Comparison of ENCODE assay signal across 8 mouse cellular contexts in the genomic region with DNA sequence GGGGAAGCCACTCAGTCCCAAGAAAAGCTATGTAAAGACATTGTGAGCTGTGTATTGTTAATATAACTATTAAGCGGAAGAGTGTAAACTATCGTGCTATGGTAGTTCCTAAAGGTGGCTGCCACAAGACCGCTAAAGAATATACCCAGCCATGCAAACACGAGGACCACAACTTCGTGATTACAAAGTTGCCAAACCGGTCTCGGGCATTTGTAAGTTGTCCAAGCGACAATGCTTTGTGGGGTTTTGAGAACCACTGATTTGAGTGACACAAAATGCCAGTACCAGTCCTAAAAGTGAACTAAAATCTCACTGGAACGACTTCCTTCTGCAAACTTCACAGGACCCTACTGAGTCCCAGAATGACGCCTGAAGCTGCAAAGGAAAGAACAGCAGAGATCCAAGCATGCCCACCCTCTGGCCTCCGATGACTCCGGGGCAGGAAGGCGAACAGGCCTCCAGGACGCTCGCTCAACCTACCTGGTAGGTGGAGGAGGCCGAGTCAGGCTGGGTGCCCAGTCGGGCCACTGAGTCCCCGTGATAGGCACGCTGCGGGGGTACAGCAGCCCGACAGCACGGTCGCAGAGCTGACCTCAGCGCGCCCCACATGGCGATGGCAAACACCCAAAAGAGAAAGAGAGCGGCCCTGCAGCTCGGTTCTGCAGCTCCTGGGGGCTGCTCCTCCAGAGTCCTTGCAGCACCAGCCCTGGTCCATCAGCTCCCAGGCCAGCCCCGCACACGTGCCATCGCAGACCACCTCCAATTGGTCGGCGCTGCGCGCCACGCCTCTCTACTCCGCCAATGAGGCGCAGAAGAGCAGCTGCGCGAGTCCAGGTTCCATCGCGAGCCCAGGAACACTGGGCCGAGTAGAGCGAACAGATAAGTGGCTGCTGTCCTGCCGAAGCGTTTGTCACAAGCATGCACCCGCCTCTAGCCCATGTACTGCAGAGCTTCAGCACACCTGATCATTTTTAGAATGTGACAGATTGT. TPM values are rescaled to one million over a fixed set of nuclear protein-coding genes. Genes with fewer than 3 reads are reported as not detected.
DNase-seq lines count a peak whose midpoint lies in the region; ATAC-seq and TF ChIP-seq lines count a peak whose summit lies in the region.

A gene (minus strand): TSS at position 734 of the 990 bp plus-strand sequence.

- TF ChIP-seq CTCF in C2C12 (IDR thresholded peaks at IDR 0.05; ENCODE audit: control insufficient read depth, insufficient read depth, insufficient read length), result no peak
- no peak for TF ChIP-seq CTCF in brain, embryonic 14.5 days (IDR thresholded peaks at IDR 0.05; ENCODE audit: borderline replicate concordance, extremely low read depth, insufficient read depth, insufficient read length)
- TF ChIP-seq CTCF in liver, adult 2 months (IDR thresholded peaks at IDR 0.05; ENCODE audit: low read depth, low read length), result no peak

- no peaks in the 10 kb centered on the region for H3K79me2 ChIP-seq in C2C12 (ENCODE audit: control insufficient read depth, insufficient read depth)
- H3K79me2 ChIP-seq in liver, adult 2 months (ENCODE audit: control insufficient read depth, insufficient read depth, low read length), result peaks cover 18% of the 10 kb centered on the region
- no peaks in the 10 kb centered on the region for H3K79me2 ChIP-seq in myocyte (ENCODE audit: control insufficient read depth, insufficient read depth)

- H3K4me3 ChIP-seq in C2C12 (ENCODE audit: insufficient read depth, poor library complexity, severe bottlenecking) (peak within 1 kb of the TSS; percentile 39), myocyte (peak within 1 kb of the TSS; percentile 39)
- H3K4me3 ChIP-seq in erythroblast, embryonic 14.5 days (replicated peaks), result peak within 1 kb of the TSS; percentile 75
- peak within 1 kb of the TSS; percentile 87 for H3K4me3 ChIP-seq in heart, embryonic 11.5 days (ENCODE audit: low read depth, low read length)
- H3K4me3 ChIP-seq in kidney, embryonic 16.5 days (ENCODE audit: low read length), result peak within 1 kb of the TSS; percentile 67
- H3K4me3 ChIP-seq in liver, adult 2 months (ENCODE audit: insufficient read depth, low read depth, low read length), result peak within 1 kb of the TSS; percentile 89

- peak within 1 kb of the TSS; percentile 76 for H3ac ChIP-seq in C2C12 (ENCODE audit: control insufficient read depth, insufficient read length, low read depth)
- H3ac ChIP-seq in myocyte (ENCODE audit: control insufficient read depth, insufficient read length), result peak within 1 kb of the TSS; percentile 1

- no peaks in the 10 kb centered on the region for H3K9me3 ChIP-seq in erythroblast, embryonic 14.5 days (ENCODE audit: control insufficient read depth, low read length)
- no peaks in the 10 kb centered on the region for H3K9me3 ChIP-seq in heart, embryonic 11.5 days (replicated peaks; ENCODE audit: control insufficient read depth, low read length)
- no peaks in the 10 kb centered on the region for H3K9me3 ChIP-seq in kidney, embryonic 16.5 days (ENCODE audit: low read length)

- H3K27me3 ChIP-seq in C2C12 (ENCODE audit: control insufficient read depth, insufficient read depth, insufficient read length) (no peaks in the 10 kb centered on the region), myocyte (ENCODE audit: control insufficient read depth, insufficient read depth, insufficient read length) (no peaks in the 10 kb centered on the region)
- no peaks in the 10 kb centered on the region for H3K27me3 ChIP-seq in erythroblast, embryonic 14.5 days (ENCODE audit: control insufficient read depth)
- H3K27me3 ChIP-seq in heart, embryonic 11.5 days (ENCODE audit: control insufficient read depth, insufficient read depth, low read length), result no peaks in the 10 kb centered on the region
- no peaks in the 10 kb centered on the region for H3K27me3 ChIP-seq in kidney, embryonic 16.5 days (ENCODE audit: insufficient read depth, low read length)
- H3K27me3 ChIP-seq in liver, adult 2 months (ENCODE audit: control insufficient read depth, insufficient read depth, low read length), result no peaks in the 10 kb centered on the region
- H3K27me3 ChIP-seq in splenic B cell, adult 2 months (ENCODE audit: control insufficient read depth, insufficient read depth, low read length, poor library complexity, severe bottlenecking), result no peaks in the 10 kb centered on the region

- H3K27ac ChIP-seq in heart, embryonic 11.5 days (ENCODE audit: low read depth, low read length), result peak within 1 kb of the TSS; percentile 66
- H3K27ac ChIP-seq in kidney, embryonic 16.5 days (ENCODE audit: low read length), result peak within 1 kb of the TSS; percentile 55
- H3K27ac ChIP-seq in liver, adult 2 months (replicated peaks; ENCODE audit: insufficient read depth, low read depth, low read length), result peak within 1 kb of the TSS; percentile 76

- H3K79me3 ChIP-seq in C2C12 (ENCODE audit: low read depth), result no peaks in the 10 kb centered on the region

- peak within 1 kb of the TSS; percentile 86 for H3K9ac ChIP-seq in heart, embryonic 11.5 days (ENCODE audit: low read depth, low read length)
- peak within 1 kb of the TSS; percentile 78 for H3K9ac ChIP-seq in kidney, embryonic 16.5 days (replicated peaks; ENCODE audit: low read length)
- H3K9ac ChIP-seq in liver, adult 2 months (ENCODE audit: low read depth, low read length), result peak within 1 kb of the TSS; percentile 87

- peak; percentile 49; the same call in 1 of the 2 replicates for TF ChIP-seq POLR2A in brain, embryonic 14.5 days (IDR thresholded peaks at IDR 0.05; ENCODE audit: borderline replicate concordance, extremely low read depth, insufficient read depth, insufficient read length, poor library complexity, severe bottlenecking)
- peak; percentile 80 for TF ChIP-seq POLR2A in liver, adult 2 months (IDR thresholded peaks at IDR 0.05; ENCODE audit: extremely low read depth, insufficient read depth, low read length)
- TF ChIP-seq POLR2A in myocyte (IDR thresholded peaks at IDR 0.05; ENCODE audit: insufficient read length, low read depth), result peak; percentile 70

- H3K36me3 ChIP-seq in C2C12 (ENCODE audit: control insufficient read depth, insufficient read depth) (peaks cover 16% of the 10 kb centered on the region), myocyte (ENCODE audit: control insufficient read depth, insufficient read depth) (peaks cover 6% of the 10 kb centered on the region)
- H3K36me3 ChIP-seq in erythroblast, embryonic 14.5 days (ENCODE audit: control insufficient read depth), result peaks cover 7% of the 10 kb centered on the region
- H3K36me3 ChIP-seq in heart, embryonic 11.5 days (ENCODE audit: control insufficient read depth, insufficient read depth, low read length), result no peaks in the 10 kb centered on the region; the same call in 1 of the 2 replicates
- 0 out of 2 replicates have a peak, but pooled peaks cover 3% of the 10 kb centered on the region for H3K36me3 ChIP-seq in kidney, embryonic 16.5 days (ENCODE audit: insufficient read depth, low read length)
- peaks cover 5% of the 10 kb centered on the region; the same call in 1 of the 2 replicates for H3K36me3 ChIP-seq in liver, adult 2 months (ENCODE audit: control insufficient read depth, insufficient read depth, low read length)
- no peaks in the 10 kb centered on the region for H3K36me3 ChIP-seq in splenic B cell, adult 2 months (ENCODE audit: control insufficient read depth, insufficient read depth, low read length, poor library complexity, severe bottlenecking)

- H3K4me2 ChIP-seq in heart, embryonic 11.5 days, result peak within 1 kb of the TSS; percentile 94
- H3K4me2 ChIP-seq in kidney, embryonic 16.5 days (replicated peaks; ENCODE audit: low read depth, low read length), result peak within 1 kb of the TSS; percentile 82
- peak within 1 kb of the TSS; percentile 97 for H3K4me2 ChIP-seq in myocyte (ENCODE audit: low read depth)

- 3% methylated on average over 47 of the region's 47 CpGs for WGBS in heart, embryonic 11.5 days (ENCODE audit: insufficient replicate concordance)
- WGBS in kidney, embryonic 16.5 days, result 3% methylated on average over 47 of the region's 47 CpGs
- 2% methylated on average over 47 of the region's 47 CpGs for WGBS in liver, adult 2 months

- H3K4me1 ChIP-seq in erythroblast, embryonic 14.5 days (ENCODE audit: control insufficient read depth), result peaks cover 30% of the 10 kb centered on the region
- H3K4me1 ChIP-seq in heart, embryonic 11.5 days (ENCODE audit: control insufficient read depth, insufficient read depth, low read length), result peaks cover 12% of the 10 kb centered on the region
- peaks cover 19% of the 10 kb centered on the region for H3K4me1 ChIP-seq in kidney, embryonic 16.5 days (ENCODE audit: insufficient read depth, low read length)
- H3K4me1 ChIP-seq in liver, adult 2 months (ENCODE audit: control insufficient read depth, insufficient read depth, low read length), result peaks cover 6% of the 10 kb centered on the region

- ATAC-seq in heart, embryonic 11.5 days (replicated peaks; ENCODE audit: insufficient number of reproducible peaks, low FRiP score, low TSS enrichment), result peak; percentile 100
- peak; percentile 100 for ATAC-seq in kidney, embryonic 16.5 days (ENCODE audit: low FRiP score, low TSS enrichment)

- peak; percentile 98 for DNase-seq in brain, embryonic 14.5 days (ENCODE audit: low read depth)
- DNase-seq in liver, adult 2 months (ENCODE audit: extremely low read depth, low read depth, low spot score), result peak; percentile 93
- DNase-seq in splenic B cell, adult 2 months (ENCODE audit: low read depth, low spot score), result peak; percentile 86

TF ChIP-seq in C2C12, 6 proteins besides CTCF, POLR2A, EP300 and RAD21 (continues in another document):
- no peak for TF ChIP-seq CEBPB (IDR thresholded peaks at IDR 0.05; ENCODE audit: low read depth)
- no peak for TF ChIP-seq FOSL1 (IDR thresholded peaks at IDR 0.05; ENCODE audit: insufficient read depth, low read length, poor library complexity, severe bottlenecking)
- no peak for TF ChIP-seq MYOD1 (IDR thresholded peaks at IDR 0.05; ENCODE audit: control insufficient read depth, insufficient read length, low read depth)
- TF ChIP-seq MAX (IDR thresholded peaks at IDR 0.05), result peak; percentile 61
- peak; percentile 95 for TF ChIP-seq USF1 (IDR thresholded peaks at IDR 0.05; ENCODE audit: low read depth)

TF ChIP-seq in myocyte, 11 proteins besides CTCF, POLR2A, EP300 and RAD21 (continues in another document):
- TF ChIP-seq POLR2AphosphoS2 (IDR thresholded peaks at IDR 0.05; ENCODE audit: insufficient read length, low read depth) (peak; percentile 57), MYOG (IDR thresholded peaks at IDR 0.05; ENCODE audit: control insufficient read depth in 1 of 3, insufficient read depth in 1 of 3, insufficient read length in 2 of 3, low read depth in 2 of 3) (peak in 1 of 3 experiments; percentile 55), MYOD1 (IDR thresholded peaks at IDR 0.05; ENCODE audit: control insufficient read depth in 1 of 3, insufficient read length in 2 of 3, low read depth in 2 of 3) (peak in 2 of 3 experiments; percentile 1 to 50)

RNA-seq across cellular contexts. Expression of the gene that starts here (rescaled TPM):
- polyA plus RNA-seq in C2C12 (2012; fragmentation: generic; extraction: Trizol) (7.8 TPM), myocyte (2012; fragmentation: generic; extraction: Trizol) (9.9 TPM)
- polyA plus RNA-seq in brain, embryonic 14.5 days (2012; rRNA removed), result 12.2 and 15.2 TPM in 2 replicates
- 0.14 and 0.15 TPM in 2 replicates for polyA plus RNA-seq in erythroblast, embryonic 14.5 days (2012)
- 31.0 and 34.2 TPM in 2 replicates for polyA plus RNA-seq in heart, embryonic 11.5 days (2014; fragmentation: Nextera tagmentation; extraction: Ambion mirVana)
- polyA plus RNA-seq in kidney, embryonic 16.5 days (2015; fragmentation: Nextera tagmentation; extraction: Ambion mirVana), result 61.7 and 65.2 TPM in 2 replicates
- total RNA-seq in liver, adult 2 months (2014; rRNA removed), result 84.3 and 107 TPM in 2 replicates
- 45.1 and 48.2 TPM in 2 replicates for polyA plus RNA-seq in liver, adult 2 months (2012; rRNA removed)

Comparison
In these comparisons a context has a peak if more than half of its experiments do, and no peak if none do; other contexts are left out.
1. Peak in every context shown above with its lines: DNase-seq, ATAC-seq, H3K4me3 ChIP-seq and H3K27ac ChIP-seq.
2. H3K4me3 ChIP-seq: peak in every context shown above with its lines; median percentile 89 in liver, adult 2 months; 87 in heart, embryonic 11.5 days; 75 in erythroblast, embryonic 14.5 days; 67 in kidney, embryonic 16.5 days; 39 in C2C12; 39 in myocyte.